Mouse (Mus musculus) brain, embryonic 14.5 days (tissue): Measurements from ENCODE around the gene Dcst2.

Source experiments
- CTCF ChIP-seq: fragments of 200-500 bp; IDR thresholded peaks from 2 replicates; pipeline ENCODE4 v1.5.1; 2012; ENCODE audit warnings: inconsistent platforms, mild to moderate bottlenecking, moderate library complexity, borderline replicate concordance; ENCODE audit not compliant: insufficient read depth, insufficient read length; ENCODE audit errors: extremely low read depth
- POLR2A ChIP-seq: fragments of 200-500 bp; IDR thresholded peaks from 2 replicates; pipeline ENCODE4 v1.6.1; 2012; ENCODE audit warnings: mild to moderate bottlenecking, inconsistent platforms, borderline replicate concordance; ENCODE audit not compliant: poor library complexity, insufficient read depth, insufficient read length, severe bottlenecking; ENCODE audit errors: extremely low read depth

DNA sequence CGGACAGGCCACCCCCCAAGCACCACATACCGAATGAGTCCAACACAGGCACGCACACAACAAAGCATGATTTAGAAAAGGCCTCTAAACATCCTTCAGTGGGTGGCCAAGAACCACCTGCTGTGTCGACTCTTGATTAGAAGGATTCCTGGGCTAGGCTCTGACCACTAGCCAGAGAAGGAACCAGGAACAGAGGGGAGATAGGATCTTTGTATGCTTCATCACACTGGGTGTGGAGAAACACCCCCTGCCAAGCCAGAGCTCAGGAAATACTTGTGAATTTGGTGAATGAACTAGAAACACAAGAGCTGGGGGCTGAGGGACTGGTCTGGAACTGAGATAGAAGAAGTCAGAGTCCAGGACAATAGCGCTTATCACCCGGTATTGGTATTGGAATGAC, 25.2 kb upstream of the Dcst2 start:
- TF ChIP-seq CTCF = no peak
- no peak for TF ChIP-seq POLR2A
